Mouse (Mus musculus) limb, embryonic 10.5 days (tissue): ENCODE data around the gene Ank2. TPM values are rescaled to one million over a fixed set of nuclear protein-coding genes. Genes with fewer than 3 reads are reported as not detected.

Source experiments
- DNase-seq: peaks from one replicate; pipeline ENCODE4 v3.0.0-alpha.2; 2017; ENCODE audit warnings: low spot score
- H3K27ac ChIP-seq: fragments of 300-500 bp; sonication (generic); 2 replicates; pipeline ENCODE4 v1.5.1; 2016; ENCODE audit warnings: mild to moderate bottlenecking
- H3K27me3 ChIP-seq: fragments of 300-500 bp; sonication (generic); 2 replicates; pipeline ENCODE4 v1.6.1; 2016; ENCODE audit warnings: low read depth, mild to moderate bottlenecking; ENCODE audit not compliant: poor library complexity, severe bottlenecking
- H3K36me3 ChIP-seq: fragments of 300-500 bp; sonication (generic); 2 replicates; pipeline ENCODE4 v1.6.1; 2016; ENCODE audit warnings: mild to moderate bottlenecking, moderate library complexity
- H3K4me1 ChIP-seq: fragments of 300-500 bp; sonication (generic); 2 replicates; pipeline ENCODE4 v1.6.1; 2016
- H3K4me3 ChIP-seq: fragments of 300-500 bp; sonication (generic); 2 replicates; pipeline ENCODE4 v1.5.1; 2016; ENCODE audit warnings: mild to moderate bottlenecking, moderate library complexity
- H3K9me3 ChIP-seq: fragments of 300-500 bp; sonication (generic); replicated peaks from 2 replicates; pipeline ENCODE4 v1.6.1; 2016; ENCODE audit warnings: mild to moderate bottlenecking
- WGBS: fragments of 180-500 bp; shearing (Covaris S2); methylation state at CpG from one replicate; pipeline ENCODE4 v1.1.7; 2016; 5-methylcytosine and 5-hydroxymethylcytosine counted together
- polyA plus RNA-seq: library from polyadenylated mRNA; unstranded; fragments of >200 nt; fragmentation: Nextera tagmentation; extraction: Ambion mirVana; gene quantifications from 2 replicates; pipeline ENCODE4 v1.2.1, GENCODE M21; 2016

Ank2 gene
- polyA plus RNA-seq, 1 experiment from 2014 or later, result 15.3 TPM

DNA sequence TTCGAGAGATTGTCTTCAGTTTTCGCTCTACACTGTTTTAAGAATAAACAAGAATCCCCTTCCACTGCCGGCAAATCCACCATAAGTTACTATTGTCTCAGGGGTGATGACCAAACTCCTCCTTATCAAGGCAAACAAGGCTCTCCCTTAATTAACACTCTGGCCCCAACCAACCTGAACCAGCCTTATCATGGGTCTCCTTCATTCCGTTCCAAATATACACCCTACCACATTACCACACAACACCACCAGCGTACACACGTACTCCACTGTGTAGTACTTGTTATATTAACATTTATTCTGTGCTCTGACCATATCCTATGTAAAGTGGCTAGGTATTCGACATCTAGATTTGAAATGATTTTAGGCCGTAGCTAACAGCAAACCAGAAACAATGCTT is 30.6 kb downstream of the Ank2 start:
- no peaks in the 10 kb centered on the region for H3K4me1 ChIP-seq
- H3K27ac ChIP-seq, result no peak overlapping the region
- no peaks in the 10 kb centered on the region for H3K9me3 ChIP-seq
- H3K27me3 ChIP-seq, result peaks cover 6% of the 10 kb centered on the region
- WGBS, result 94% methylated on average over 8 of the region's 8 CpGs
- H3K4me3 ChIP-seq, result no peak overlapping the region
- no peak for DNase-seq
- H3K36me3 ChIP-seq, result no peaks in the 10 kb centered on the region

DNA sequence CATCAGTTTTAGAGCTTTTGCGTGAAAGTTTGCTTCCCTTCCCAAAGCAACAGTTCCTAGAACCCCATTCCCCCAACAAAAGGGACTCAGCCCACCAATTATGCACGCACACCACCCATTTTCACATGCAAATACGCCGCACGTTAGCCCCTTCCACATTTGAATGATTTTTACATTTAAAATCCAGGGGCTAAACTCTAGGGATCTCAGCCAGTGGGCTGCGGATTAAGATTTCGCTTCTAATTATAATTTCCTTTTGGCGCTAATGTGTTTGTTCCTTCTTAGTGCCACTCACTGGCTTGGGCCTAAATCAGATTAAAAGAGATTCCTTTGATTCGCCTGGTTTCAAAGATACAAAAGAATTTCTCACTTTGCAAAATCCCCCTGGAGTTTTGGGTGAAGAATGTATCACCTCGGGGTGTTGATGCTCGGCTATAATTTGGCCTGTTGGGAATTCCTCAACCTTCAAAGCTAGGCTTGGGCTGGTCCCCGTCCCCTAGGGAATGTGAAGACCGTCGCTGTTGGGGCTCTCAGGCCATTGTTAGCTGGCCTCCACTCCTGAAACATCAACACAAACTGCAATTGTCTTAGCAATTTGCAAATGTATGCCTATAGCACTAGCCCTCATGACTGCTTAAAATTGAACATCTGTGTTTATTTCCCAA is 35.2 kb downstream of the Ank2 start:
- DNase-seq, result no peak
- H3K27me3 ChIP-seq, result peaks cover 30% of the 10 kb centered on the region
- H3K9me3 ChIP-seq, result no peaks in the 10 kb centered on the region
- no peaks in the 10 kb centered on the region for H3K36me3 ChIP-seq
- 0 out of 2 replicates have a peak, but pooled peaks cover under 1% of the 10 kb centered on the region for H3K4me1 ChIP-seq
- H3K27ac ChIP-seq, result no peak overlapping the region
- no peak overlapping the region for H3K4me3 ChIP-seq
- WGBS, result 28% methylated on average over 14 of the region's 14 CpGs

DNA sequence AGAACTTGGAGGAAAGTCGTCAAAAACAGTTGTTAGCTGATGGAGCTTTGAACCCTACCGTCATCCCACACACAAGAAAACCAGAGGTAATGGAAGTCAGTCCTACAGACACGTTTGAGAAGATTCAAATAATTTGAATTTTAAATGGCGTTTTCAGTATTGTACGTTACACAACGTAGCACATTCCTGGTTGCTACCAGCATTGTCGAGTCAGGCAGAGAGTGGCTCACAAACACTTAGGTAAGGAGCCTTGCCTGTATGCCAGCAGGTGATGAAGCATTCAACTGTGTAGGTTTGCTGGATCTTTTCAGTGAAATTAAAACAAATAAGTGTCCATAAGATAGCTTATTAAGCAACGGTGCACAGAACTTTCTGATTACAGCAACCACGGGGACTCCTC is 36.0 kb downstream of the Ank2 start:
- H3K27ac ChIP-seq, result no peak overlapping the region
- H3K4me3 ChIP-seq, result no peak overlapping the region
- WGBS, result 33% methylated on average over 9 of the region's 9 CpGs
- H3K9me3 ChIP-seq, result no peaks in the 10 kb centered on the region
- no peaks in the 10 kb centered on the region for H3K36me3 ChIP-seq
- no peak for DNase-seq
- peaks cover 33% of the 10 kb centered on the region for H3K27me3 ChIP-seq
- 0 out of 2 replicates have a peak, but pooled peaks cover 6% of the 10 kb centered on the region for H3K4me1 ChIP-seq

DNA sequence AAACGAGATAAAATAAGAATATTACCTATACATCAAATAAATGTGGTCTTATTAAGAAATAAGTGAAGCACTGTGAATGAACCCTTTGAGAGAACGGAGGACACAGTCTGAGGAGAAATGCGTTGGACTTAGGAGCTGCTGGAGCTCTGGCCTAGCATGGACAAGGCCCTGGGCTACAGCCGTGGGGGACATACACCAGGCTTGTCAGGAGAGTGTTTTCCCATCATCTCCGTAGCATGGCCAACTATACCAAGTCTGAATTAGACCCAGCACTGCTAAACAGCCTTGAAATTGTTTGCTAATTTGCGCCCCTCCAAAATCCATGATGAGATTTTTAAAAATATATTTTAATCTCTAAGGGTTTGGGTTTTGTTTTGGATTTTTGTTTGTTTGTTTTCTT is 36.7 kb downstream of the Ank2 start:
- no peak for DNase-seq
- peaks cover 33% of the 10 kb centered on the region for H3K27me3 ChIP-seq

DNA sequence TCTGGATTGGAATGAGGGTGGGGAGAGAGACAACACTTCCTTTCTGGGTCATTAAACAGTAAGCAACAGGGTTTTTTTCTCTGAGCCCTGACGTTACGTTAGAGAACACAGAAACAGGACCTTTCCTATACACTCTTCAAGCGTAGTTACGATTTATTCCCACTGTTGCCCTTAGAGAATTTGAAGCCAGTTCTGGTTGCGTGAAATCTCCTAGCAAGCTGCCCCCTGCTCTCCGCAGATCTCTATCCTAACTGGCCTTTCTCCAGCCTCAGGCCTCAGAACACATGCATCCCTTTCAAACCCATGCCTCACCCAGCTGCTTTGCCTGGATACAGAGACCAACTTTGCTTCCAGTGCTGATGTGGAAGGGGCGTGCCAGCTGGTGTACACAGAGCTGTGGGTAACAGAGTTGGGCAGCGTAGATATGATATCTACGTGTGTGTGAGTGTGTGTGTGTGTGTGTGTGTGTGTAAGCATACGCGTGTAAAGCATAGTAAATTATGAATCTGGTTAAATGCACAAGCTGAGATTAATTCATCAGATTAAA is 38.2 kb downstream of the Ank2 start:
- no peak overlapping the region for H3K27ac ChIP-seq
- DNase-seq, result no peak
- WGBS, result 66% methylated on average over 11 of the region's 11 CpGs
- peaks cover 33% of the 10 kb centered on the region for H3K27me3 ChIP-seq
- H3K4me1 ChIP-seq, result 0 out of 2 replicates have a peak, but pooled peaks cover 6% of the 10 kb centered on the region
- no peak overlapping the region for H3K4me3 ChIP-seq
- no peaks in the 10 kb centered on the region for H3K36me3 ChIP-seq
- no peaks in the 10 kb centered on the region for H3K9me3 ChIP-seq

More for the DNA sequence above, 36.7 kb downstream of the Ank2 start:
- Histone ChIP-seq H3K4me1 (0 out of 2 replicates have a peak, but pooled peaks cover 6% of the 10 kb centered on the region), H3K4me3 (no peak overlapping the region), H3K27ac (no peak overlapping the region), H3K36me3 (no peaks in the 10 kb centered on the region), H3K9me3 (no peaks in the 10 kb centered on the region)
- WGBS, result 75% methylated on average over 6 of the region's 6 CpGs

DNA sequence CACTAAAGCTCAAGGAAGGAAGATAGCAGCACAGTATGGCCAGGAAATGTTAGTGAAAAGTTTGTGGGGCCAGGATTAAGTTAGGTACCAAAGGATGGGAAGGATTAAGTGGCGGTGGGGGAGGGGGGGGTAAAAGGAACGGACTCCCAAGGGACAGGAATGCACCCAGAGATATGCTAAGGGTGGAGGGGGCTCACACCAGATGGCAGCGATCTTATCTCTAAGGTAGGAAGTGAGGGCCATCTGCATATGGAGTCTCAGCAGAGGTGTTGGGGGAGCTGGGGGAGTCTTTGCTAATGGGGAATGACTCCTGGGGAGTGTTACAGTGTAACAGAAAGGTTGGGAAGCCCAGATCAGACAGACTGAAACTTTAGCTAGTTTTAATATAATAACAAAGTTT is 39.3 kb downstream of the Ank2 start:
- H3K27me3 ChIP-seq, result peaks cover 33% of the 10 kb centered on the region
- WGBS, result 20% methylated on average over 3 of the region's 3 CpGs

DNA sequence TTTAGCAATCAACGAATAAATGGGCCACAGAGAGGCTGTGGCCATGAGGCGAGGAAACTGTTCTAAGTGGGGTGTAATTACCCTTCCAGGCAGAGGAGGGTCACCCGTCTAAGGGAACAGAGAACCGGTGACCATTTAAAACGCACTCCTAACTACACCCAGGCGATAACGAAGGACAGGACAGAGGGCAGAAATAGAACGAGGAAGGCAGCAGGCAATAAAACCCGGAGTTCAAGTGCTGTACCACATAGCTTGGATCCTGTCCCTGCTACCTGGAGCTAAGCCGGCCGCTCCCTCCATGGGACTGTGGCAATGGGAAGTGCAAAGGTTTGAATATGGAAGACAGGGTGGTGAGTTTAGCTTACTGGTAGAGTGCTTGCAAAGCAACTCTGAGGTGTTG is 40.2 kb downstream of the Ank2 start:
- H3K9me3 ChIP-seq, result no peaks in the 10 kb centered on the region
- no peak overlapping the region for H3K4me3 ChIP-seq
- 17% methylated on average over 11 of the region's 11 CpGs for WGBS
- no peak overlapping the region for H3K27ac ChIP-seq
- no peaks in the 10 kb centered on the region for H3K36me3 ChIP-seq
- peaks cover 29% of the 10 kb centered on the region for H3K27me3 ChIP-seq
- H3K4me1 ChIP-seq, result 0 out of 2 replicates have a peak, but pooled peaks cover 6% of the 10 kb centered on the region
- DNase-seq, result no peak

More for the DNA sequence above, 39.3 kb downstream of the Ank2 start:
- Histone ChIP-seq H3K4me3 (no peak overlapping the region), H3K36me3 (no peaks in the 10 kb centered on the region), H3K9me3 (no peaks in the 10 kb centered on the region), H3K27ac (no peak overlapping the region), H3K4me1 (0 out of 2 replicates have a peak, but pooled peaks cover 6% of the 10 kb centered on the region)
- DNase-seq, result no peak

DNA sequence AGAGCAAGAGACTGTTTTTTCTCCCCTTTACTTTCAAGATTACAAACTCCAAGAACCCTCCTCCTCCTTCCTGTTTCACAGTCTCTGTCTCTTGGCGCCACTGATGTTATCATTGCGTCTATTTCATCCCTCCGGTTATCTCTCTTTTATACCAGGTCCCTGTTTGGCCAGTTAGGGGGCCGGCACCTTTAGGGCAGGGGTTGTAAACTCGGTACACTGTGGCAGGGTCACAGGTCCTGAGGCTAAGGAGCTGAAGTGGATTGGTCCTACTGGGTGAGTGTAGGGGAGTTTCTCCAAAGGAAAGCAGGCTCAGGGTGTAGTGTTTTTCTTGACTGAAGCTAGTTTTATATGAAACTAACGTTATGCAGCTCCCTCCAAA is 40.7 kb downstream of the Ank2 start:
- Histone ChIP-seq H3K36me3 (no peaks in the 10 kb centered on the region), H3K27me3 (peaks cover 26% of the 10 kb centered on the region), H3K4me1 (0 out of 2 replicates have a peak, but pooled peaks cover 6% of the 10 kb centered on the region), H3K9me3 (no peaks in the 10 kb centered on the region), H3K27ac (no peak overlapping the region), H3K4me3 (no peak overlapping the region)
- DNase-seq, result no peak
- WGBS, result 11% methylated on average over 6 of the region's 6 CpGs

DNA sequence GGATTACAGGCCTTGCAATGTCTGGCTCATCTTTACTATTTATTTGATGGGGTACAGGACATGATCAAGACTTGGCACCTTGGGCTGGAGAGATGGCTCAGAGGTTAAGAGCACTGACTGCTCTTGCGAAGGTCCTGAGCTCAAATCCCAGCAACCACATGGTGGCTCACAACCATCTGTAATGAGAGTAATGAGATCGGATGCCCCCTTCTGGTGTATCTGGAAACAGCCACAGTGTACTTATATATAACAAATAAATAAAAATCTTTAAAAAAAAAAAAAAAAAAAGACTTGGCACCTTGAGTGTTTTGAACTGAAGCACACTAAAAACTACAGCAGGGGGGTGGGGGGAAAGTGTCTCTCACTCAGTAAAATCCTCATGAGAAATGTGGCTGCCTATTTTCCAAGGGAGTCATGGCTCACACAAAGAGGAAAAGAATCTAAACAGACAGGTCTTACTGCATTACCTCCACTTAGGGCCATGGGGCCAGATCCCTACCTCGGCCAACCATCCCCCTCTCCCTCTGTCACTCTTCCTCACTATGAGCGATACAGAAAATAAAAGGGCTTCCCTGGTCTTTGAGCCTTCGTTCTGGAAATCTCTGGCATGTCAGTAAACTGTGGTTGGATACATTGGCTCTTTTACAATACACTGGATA is 41.3 kb downstream of the Ank2 start:
- H3K27me3 ChIP-seq, result peaks cover 22% of the 10 kb centered on the region
- H3K9me3 ChIP-seq, result no peaks in the 10 kb centered on the region
- H3K4me3 ChIP-seq, result no peak overlapping the region
- no peak for DNase-seq
- WGBS, result 21% methylated on average over 5 of the region's 5 CpGs
- H3K36me3 ChIP-seq, result no peaks in the 10 kb centered on the region
- H3K4me1 ChIP-seq, result 0 out of 2 replicates have a peak, but pooled peaks cover 6% of the 10 kb centered on the region
- no peak overlapping the region for H3K27ac ChIP-seq

DNA sequence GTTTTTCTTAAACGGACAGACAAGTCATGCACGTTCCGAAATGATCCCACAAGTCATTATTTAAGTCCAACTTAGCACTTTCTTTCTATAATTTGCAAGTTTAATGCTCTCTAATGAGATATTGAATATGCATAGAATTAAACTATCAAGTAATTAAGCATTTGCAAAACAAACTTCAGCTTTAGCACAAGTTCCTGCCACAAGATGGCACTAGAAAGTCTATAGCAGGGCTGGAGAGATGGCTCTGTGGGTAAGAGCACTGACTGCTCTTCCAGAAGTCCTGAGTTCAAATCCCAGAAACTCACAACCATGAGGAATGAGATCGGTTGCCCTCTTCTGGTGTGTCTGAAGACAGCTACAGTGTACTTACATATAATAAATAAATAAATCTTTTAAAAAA is 45.4 kb downstream of the Ank2 start:
- Histone ChIP-seq H3K4me3 (no peak overlapping the region), H3K27ac (no peak overlapping the region), H3K4me1 (peaks cover 6% of the 10 kb centered on the region; the same call in 1 of the 2 replicates), H3K27me3 (0 out of 2 replicates have a peak, but pooled peaks cover under 1% of the 10 kb centered on the region), H3K9me3 (no peaks in the 10 kb centered on the region), H3K36me3 (no peaks in the 10 kb centered on the region)
- WGBS, result 82% methylated on average over 4 of the region's 4 CpGs
- DNase-seq, result no peak

DNA sequence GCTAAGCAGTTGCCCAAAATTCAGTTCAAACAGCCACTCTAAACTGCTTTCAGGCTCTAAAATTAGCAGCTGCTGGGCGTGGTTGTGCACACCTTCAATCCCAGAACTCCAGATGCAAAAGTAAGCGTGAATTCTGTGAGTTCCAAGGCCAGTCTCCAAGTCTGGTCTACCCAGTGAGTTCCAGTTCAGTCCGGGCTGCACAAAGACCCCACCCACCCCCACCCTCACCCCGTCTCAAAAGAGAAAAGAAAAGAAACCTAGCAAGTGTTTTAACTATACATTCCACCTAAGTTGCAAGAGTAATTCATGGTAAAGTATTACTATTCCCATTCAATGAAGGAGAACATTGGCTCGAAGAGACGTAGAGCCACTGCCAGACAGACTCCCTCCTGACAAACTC is 45.9 kb downstream of the Ank2 start:
- no peak overlapping the region for H3K27ac ChIP-seq
- H3K27me3 ChIP-seq, result no peaks in the 10 kb centered on the region
- H3K4me3 ChIP-seq, result no peak overlapping the region
- H3K9me3 ChIP-seq, result no peaks in the 10 kb centered on the region
- WGBS, result 86% methylated on average over 6 of the region's 6 CpGs
- no peaks in the 10 kb centered on the region for H3K36me3 ChIP-seq
- peaks cover 3% of the 10 kb centered on the region; the same call in 1 of the 2 replicates for H3K4me1 ChIP-seq
- DNase-seq, result no peak

DNA sequence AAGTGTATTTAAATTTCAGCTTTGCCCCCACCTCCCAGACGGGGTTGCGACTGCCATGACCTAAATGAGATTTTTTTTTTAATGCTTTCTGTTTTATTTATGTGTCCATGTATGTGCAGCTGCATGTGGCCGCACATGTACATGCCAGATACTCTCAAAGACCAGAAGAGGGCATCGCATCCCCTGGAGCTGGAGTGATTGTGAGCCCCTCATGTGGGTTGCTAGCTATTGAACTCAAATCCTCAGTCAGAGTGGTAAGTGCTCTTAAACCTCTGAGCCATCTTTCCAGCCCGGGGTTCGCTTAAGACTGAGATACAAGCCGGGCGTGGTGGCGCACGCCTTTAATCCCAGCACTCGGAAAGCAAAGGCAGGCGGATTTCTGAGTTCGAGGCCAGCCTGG is 46.9 kb downstream of the Ank2 start:
- Histone ChIP-seq H3K9me3 (no peaks in the 10 kb centered on the region), H3K36me3 (no peaks in the 10 kb centered on the region), H3K4me1 (peaks cover 3% of the 10 kb centered on the region; the same call in 1 of the 2 replicates), H3K27ac (no peak overlapping the region), H3K4me3 (no peak overlapping the region), H3K27me3 (no peaks in the 10 kb centered on the region)
- WGBS, result 56% methylated on average over 13 of the region's 13 CpGs
- DNase-seq, result no peak

DNA sequence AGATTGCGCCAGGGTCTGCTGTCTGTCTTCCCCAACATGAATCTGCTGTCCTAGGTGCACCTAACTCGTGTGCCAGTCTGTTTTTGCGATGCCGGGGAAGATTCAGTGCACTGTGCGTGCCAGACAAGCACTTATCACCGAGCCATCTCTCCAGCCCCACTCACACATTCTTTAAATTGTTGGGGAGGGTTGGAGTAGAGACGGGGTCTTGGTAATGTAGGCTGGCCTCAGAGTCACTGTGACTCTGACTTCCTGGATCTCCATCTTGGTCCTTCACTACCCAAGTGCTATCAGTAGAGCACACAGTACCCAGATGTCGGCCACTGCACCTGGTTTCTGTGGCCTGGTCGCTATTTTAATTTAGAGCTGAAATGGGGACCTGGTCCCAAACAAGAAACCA is 47.4 kb downstream of the Ank2 start:
- Histone ChIP-seq H3K27ac (no peak overlapping the region), H3K36me3 (no peaks in the 10 kb centered on the region), H3K27me3 (no peaks in the 10 kb centered on the region), H3K4me1 (peaks cover 3% of the 10 kb centered on the region; the same call in 1 of the 2 replicates), H3K4me3 (no peak overlapping the region), H3K9me3 (no peaks in the 10 kb centered on the region)
- DNase-seq, result no peak
- WGBS, result 65% methylated on average over 9 of the region's 9 CpGs
